Mouse (Mus musculus): ENCODE results near the gene Proser2. TPM values are rescaled to one million over a fixed set of nuclear protein-coding genes. Genes with fewer than 3 reads are reported as not detected.

The Proser2 gene
- polyA plus RNA-seq, 1 experiment from 2014 or later: 5.6 TPM

DNA sequence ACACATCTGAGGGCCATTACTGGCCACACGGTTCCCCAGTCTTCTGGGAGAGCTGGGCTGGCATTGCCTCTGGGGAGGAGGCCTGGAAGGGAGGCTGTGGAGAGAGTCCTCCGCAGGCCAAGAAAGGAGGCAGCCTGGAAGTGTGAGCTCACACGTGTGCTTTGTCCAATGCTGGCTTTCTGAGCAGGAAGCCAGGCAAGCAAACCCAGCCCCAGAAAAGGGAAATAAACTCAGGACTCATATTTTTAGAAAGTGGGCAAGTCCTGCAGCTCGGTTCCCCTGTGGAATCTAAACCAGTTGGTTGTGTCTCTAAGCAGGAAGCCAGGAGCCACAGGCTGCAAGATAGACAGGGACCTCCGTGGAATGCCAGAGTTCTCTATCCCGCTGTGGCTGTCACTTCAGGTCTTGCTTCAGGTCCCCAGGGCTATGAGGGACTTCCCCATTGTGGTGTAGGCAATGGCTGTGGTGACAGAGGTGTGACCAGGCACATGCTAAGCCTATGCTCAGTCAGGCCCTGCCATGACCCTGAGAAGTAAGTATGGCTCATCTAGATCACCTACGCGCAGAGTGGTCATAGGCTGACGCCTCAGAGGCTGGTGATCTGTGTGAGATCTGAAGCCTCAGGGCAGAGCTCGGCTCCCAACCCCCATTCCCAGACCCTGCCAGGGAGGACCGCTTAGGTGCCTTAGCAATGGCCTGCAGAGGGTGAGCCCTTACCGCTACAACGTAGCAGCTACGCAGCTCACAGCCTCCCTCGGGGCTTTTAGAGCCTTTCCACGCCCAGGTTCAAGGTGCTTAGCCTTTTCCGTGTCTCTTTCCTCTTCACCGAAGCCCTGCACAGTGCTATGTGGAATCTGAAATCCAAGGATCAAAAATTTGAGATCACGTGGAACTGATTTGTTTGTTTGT lies 44.1 kb downstream of the Proser2 start:
- Histone ChIP-seq H3K4me3 (no peak overlapping the region), H3K27me3 (no peaks in the 10 kb centered on the region), H3K27ac (replicated peaks) (no peak overlapping the region), H3K9ac (no peak overlapping the region), H3K36me3 (no peaks in the 10 kb centered on the region), H3K4me1 (replicated peaks) (no peaks in the 10 kb centered on the region), H3K9me3 (no peaks in the 10 kb centered on the region), H3K4me2 (no peak overlapping the region)
- WGBS: 83% methylated on average over 19 of the region's 19 CpGs
- ATAC-seq (ENCODE audit: low read depth): no peak

DNA sequence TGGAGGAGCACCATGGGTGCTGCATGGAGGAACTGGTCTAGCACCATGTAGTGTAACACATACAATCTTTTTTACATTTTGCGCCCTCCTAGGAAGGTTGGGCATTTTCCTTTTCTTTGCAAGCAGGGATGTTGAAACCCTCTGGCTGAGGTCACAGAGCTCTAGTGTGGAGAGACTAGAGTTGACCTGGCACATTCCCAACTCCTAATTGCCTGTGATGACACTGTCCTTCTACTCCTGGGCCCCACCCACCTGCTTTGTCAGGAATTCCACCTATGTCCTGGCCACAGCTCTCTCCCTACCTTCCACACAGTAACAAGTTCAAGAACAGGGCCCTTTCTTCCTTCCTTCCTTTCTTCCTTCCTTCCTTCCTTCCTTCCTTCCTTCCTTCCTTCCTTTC lies 46.3 kb downstream of the Proser2 start:
- Histone ChIP-seq H3K27me3 (no peaks in the 10 kb centered on the region), H3K36me3 (no peaks in the 10 kb centered on the region)
- WGBS: 95% methylated on average over 1 of the region's 1 CpGs

DNA sequence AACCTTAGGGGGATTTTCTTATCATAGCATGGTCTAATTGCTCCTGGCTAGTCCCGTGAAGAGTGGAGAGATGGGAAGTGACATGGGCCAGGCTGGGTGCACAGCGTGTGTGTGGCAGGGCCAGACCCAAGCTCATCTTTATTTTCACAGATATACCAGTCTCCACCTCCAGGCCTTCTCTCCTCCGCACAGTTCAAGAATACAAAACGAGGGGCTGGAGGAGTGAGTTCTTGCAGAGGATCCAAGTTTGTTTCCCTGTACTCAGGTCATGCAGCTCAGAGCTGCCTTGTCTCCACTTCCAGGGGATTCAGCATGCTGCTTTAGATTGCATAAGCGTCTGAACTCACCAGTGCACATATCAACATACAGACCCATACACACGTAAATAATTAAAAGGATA lies 47.4 kb downstream of the Proser2 start:
- H3K36me3 ChIP-seq: no peaks in the 10 kb centered on the region
- no peak overlapping the region for H3K9ac ChIP-seq
- ATAC-seq (ENCODE audit: low read depth): no peak
- H3K4me1 ChIP-seq (replicated peaks): no peaks in the 10 kb centered on the region
- H3K4me3 ChIP-seq: no peak overlapping the region
- H3K27ac ChIP-seq (replicated peaks): no peak overlapping the region
- 86% methylated on average over 6 of the region's 6 CpGs for WGBS
- no peak overlapping the region for H3K4me2 ChIP-seq
- no peaks in the 10 kb centered on the region for H3K27me3 ChIP-seq
- no peaks in the 10 kb centered on the region for H3K9me3 ChIP-seq

More for the DNA sequence above, 46.3 kb downstream of the Proser2 start:
- no peak overlapping the region for H3K27ac ChIP-seq (replicated peaks)
- H3K4me3 ChIP-seq: no peak overlapping the region
- H3K4me1 ChIP-seq (replicated peaks): no peaks in the 10 kb centered on the region
- H3K9me3 ChIP-seq: no peaks in the 10 kb centered on the region
- no peak for ATAC-seq (ENCODE audit: low read depth)
- H3K9ac ChIP-seq: no peak overlapping the region
- no peak overlapping the region for H3K4me2 ChIP-seq

DNA sequence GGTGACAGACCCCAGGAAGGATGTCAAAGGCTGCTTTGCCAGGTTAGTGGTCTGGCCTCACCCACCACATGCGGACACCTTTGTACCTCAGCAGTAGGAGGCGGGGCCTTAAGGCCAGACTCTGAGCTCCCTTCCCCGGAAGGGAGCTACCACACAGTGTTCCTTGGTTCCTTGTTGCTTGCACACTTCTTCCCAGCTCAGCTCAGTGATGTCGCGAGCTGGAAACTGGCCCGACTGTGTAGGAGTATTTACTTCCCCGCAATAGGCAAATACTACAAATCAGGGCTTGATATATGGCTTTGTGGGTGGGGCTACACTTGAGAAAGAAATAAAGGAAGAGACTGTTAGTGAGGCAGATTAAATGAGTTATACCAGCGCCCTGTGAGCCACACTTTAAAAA lies 48.9 kb downstream of the Proser2 start:
- Histone ChIP-seq H3K4me2 (no peak overlapping the region), H3K9me3 (no peaks in the 10 kb centered on the region), H3K36me3 (no peaks in the 10 kb centered on the region), H3K9ac (no peak overlapping the region), H3K4me1 (replicated peaks) (no peaks in the 10 kb centered on the region), H3K27me3 (no peaks in the 10 kb centered on the region), H3K27ac (replicated peaks) (no peak overlapping the region), H3K4me3 (no peak overlapping the region)
- WGBS: 58% methylated on average over 8 of the region's 8 CpGs
- ATAC-seq (ENCODE audit: low read depth): no peak

DNA sequence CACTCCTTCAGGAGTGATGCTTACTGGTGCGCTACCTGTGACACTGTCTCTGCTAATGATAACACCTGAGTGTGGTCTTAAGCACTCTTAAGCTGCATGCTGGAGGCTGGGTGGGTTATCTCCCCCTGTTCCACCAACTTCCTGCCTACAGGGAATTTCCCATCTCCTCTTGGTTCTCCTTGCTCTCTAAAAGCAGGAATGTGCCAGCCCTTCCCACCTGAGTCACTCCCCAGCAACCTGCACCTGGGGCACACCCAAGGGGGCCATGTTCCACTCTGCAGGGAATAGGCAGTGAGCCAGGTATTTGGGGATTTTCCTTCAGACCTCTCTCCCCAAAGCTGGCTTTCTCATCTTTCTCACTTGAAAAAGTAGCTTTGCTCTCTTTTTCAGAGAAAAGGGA lies 50.0 kb downstream of the Proser2 start:
- Histone ChIP-seq H3K9me3 (no peaks in the 10 kb centered on the region), H3K27ac (replicated peaks) (no peak overlapping the region), H3K27me3 (no peaks in the 10 kb centered on the region), H3K4me3 (no peak overlapping the region), H3K36me3 (no peaks in the 10 kb centered on the region), H3K9ac (no peak overlapping the region), H3K4me2 (no peak overlapping the region), H3K4me1 (replicated peaks) (peaks cover 5% of the 10 kb centered on the region)
- 85% methylated on average over 1 of the region's 1 CpGs for WGBS
- no peak for ATAC-seq (ENCODE audit: low read depth)

DNA sequence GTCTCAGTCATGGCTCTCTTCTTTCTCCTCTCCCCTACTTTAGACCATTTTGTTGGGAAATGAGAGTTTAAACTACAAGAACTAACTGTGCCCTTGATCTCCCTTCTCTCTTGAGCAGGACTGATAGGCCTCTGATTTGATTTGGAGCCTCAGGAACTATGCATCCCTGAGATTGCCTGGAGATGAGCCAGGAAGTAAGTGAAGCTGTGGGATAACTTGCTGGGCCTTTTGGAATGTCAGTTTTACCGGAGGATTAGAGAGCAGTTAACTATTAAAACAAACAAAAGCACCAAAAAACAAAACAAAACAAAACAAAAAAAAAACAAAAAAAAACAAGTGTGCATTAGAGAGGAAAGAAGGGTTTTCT lies 54.5 kb downstream of the Proser2 start:
- no peak overlapping the region for H3K9ac ChIP-seq
- H3K27me3 ChIP-seq: no peaks in the 10 kb centered on the region
- H3K36me3 ChIP-seq: no peaks in the 10 kb centered on the region
- ATAC-seq (ENCODE audit: low read depth): no peak
- 58% methylated on average over 1 of the region's 1 CpGs for WGBS
- H3K4me3 ChIP-seq: no peak overlapping the region
- H3K4me1 ChIP-seq (replicated peaks): peaks cover 9% of the 10 kb centered on the region
- H3K4me2 ChIP-seq: no peak overlapping the region
- H3K27ac ChIP-seq (replicated peaks): no peak overlapping the region
- H3K9me3 ChIP-seq: no peaks in the 10 kb centered on the region

DNA sequence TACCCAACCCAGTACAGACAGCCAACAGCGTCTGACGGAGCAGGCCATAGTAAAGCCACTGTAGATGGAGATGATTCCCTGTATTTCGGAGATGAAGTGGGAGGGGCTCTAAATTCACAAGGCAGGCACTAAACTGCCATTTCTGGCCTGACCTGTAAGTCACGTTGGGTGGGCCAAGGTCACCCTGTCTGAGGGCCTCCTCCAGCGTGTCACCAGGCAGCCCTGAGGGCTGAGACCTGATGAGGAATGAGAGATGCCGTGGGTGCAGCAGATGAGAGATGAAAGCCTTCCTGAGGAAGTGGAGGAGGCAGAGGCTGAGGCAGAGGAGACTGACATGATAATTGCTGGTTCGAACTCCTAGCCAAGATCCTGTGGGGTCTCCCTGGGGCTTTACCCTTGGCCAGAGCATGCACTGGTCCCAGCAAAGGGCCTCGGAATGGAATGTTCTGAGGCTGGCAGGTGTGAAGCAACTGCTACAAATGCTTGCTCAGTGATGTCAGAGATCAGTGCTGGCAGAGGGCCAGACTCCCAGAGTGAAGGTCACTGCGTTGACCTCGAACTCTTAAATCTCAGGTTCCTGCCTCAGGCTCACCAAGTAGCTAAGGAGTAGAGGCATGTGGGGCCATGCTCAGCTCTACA lies 55.0 kb downstream of the Proser2 start:
- 71% methylated on average over 10 of the region's 10 CpGs for WGBS
- H3K27me3 ChIP-seq: no peaks in the 10 kb centered on the region
- H3K4me2 ChIP-seq: no peak overlapping the region

DNA sequence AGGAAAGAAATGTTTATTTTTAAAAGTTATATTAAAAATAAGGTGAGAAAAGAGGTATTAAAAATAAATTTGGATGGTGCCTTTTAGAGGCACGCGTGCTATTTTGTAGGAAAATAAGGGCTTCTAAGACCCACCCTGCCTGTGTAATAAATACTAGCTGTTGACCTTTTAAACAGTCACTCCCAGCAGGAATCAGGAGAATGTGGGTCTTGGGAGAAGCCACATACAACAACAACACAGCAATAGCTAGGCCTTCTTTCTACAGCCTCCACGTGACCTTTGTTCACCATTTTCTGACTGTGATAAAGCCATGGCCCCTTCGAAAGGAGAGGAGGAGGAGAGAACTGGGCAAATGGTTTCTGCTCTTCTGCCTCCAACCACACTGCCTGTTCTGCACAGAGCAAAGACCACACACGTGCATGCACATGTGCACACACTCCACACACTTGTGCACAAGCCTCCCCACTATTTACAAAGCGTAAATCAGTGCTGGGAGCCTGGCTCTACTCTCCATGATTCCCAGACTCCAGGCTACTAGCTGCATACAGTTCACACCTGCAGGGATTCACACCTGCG lies 57.2 kb downstream of the Proser2 start:
- Histone ChIP-seq H3K9me3 (no peaks in the 10 kb centered on the region), H3K4me1 (replicated peaks) (peaks cover 9% of the 10 kb centered on the region), H3K27ac (replicated peaks) (no peak overlapping the region), H3K27me3 (no peaks in the 10 kb centered on the region), H3K4me3 (no peak overlapping the region), H3K36me3 (no peaks in the 10 kb centered on the region), H3K9ac (no peak overlapping the region), H3K4me2 (no peak overlapping the region)
- WGBS: 73% methylated on average over 7 of the region's 7 CpGs
- no peak for ATAC-seq (ENCODE audit: low read depth)

More for the DNA sequence above, 55.0 kb downstream of the Proser2 start:
- no peaks in the 10 kb centered on the region for H3K9me3 ChIP-seq
- H3K4me3 ChIP-seq: no peak overlapping the region
- no peaks in the 10 kb centered on the region for H3K36me3 ChIP-seq
- no peak overlapping the region for H3K27ac ChIP-seq (replicated peaks)
- H3K4me1 ChIP-seq (replicated peaks): peaks cover 9% of the 10 kb centered on the region
- no peak overlapping the region for H3K9ac ChIP-seq
- no peak for ATAC-seq (ENCODE audit: low read depth)

DNA sequence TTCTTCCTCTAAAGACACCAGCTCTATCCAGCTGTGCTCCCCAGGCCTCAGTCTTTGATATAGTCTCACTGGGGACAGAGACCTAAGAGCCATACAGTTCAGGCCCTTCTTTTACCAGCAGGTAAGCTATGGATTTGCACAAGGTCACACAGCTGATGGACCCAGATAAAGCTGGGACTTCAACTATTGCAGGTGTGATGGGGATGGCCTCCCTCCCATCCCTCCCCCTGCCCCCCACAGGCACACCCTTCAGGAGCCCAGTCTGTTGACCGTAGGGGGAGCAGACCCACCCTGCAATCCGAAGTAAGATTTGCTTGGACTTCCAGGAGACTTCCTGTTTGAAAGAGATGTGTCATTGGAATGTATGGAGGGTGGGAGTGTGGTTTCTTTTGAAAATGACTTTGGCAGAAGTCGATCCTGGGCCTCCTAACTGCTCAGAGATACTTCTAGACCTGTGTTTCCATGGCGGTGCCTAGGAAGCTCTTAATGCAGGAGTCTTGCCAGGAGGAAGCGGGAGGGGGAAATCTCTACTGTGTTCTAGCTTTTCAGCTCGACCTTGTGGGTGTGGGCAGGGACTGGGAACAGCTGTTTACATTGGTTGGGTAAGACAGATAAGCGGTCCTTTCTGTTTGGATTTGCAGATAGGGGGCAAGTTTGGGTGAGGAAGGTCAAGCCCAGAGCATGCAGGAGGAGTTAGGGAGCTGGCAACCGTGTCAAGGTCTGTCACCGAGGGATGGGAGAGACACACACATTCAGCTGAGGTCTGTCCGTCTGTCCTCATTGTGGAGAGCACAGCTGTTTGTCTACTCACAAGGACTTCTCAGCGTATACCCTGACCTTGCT lies 58.2 kb downstream of the Proser2 start:
- 65% methylated on average over 11 of the region's 11 CpGs for WGBS
- ATAC-seq (ENCODE audit: low read depth): no peak
- no peak overlapping the region for H3K4me2 ChIP-seq

DNA sequence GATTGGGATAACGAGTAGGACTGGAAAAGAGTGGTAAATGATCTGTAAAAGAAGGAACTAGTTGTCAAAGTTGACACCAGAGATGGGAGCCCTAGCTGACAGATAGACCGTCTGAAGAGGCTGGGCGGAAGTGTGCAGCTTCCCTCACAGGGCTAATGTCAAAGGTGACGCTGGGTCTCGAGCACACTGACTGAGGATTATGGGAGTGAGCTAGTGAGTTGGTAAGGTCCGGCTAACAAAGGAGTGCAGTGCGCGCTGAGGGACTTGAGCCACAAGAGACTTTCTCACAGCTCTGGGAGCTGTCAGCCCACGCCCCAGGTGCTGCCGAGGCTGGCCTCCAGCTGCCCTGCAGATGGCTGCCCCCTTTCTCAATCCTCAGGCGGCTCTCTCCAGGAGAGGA lies 59.1 kb downstream of the Proser2 start:
- Histone ChIP-seq H3K4me2 (no peak overlapping the region), H3K36me3 (no peaks in the 10 kb centered on the region), H3K27ac (replicated peaks) (no peak overlapping the region), H3K9ac (no peak overlapping the region), H3K27me3 (no peaks in the 10 kb centered on the region), H3K4me3 (no peak overlapping the region), H3K9me3 (no peaks in the 10 kb centered on the region), H3K4me1 (replicated peaks) (peaks cover 9% of the 10 kb centered on the region)
- ATAC-seq (ENCODE audit: low read depth): no peak
- WGBS: 62% methylated on average over 11 of the region's 11 CpGs

More for the DNA sequence above, 58.2 kb downstream of the Proser2 start:
- Histone ChIP-seq H3K27me3 (no peaks in the 10 kb centered on the region), H3K9ac (no peak overlapping the region), H3K9me3 (no peaks in the 10 kb centered on the region), H3K27ac (replicated peaks) (no peak overlapping the region), H3K4me3 (no peak overlapping the region), H3K36me3 (no peaks in the 10 kb centered on the region), H3K4me1 (replicated peaks) (peaks cover 9% of the 10 kb centered on the region)

DNA sequence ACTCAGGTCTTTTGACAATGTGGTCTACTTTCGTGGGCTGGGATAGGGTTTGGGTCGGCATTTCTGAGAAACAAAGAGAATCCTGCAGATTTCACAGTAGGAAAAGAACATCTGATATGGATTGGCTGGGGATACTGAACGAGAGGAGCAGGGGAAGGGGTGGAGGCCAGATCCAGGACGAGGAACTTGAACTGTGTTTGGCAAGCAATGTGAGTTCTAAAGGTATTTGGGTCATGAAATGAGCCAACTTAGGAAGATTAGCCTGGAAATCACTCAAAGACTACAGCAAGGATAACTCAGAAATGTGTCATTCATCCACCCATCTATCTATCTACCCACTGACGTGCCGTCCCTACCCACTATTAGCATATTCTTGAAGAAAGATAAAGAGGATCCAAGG lies 62.7 kb downstream of the Proser2 start:
- ATAC-seq (ENCODE audit: low read depth): no peak
- Histone ChIP-seq H3K36me3 (no peaks in the 10 kb centered on the region), H3K9ac (no peak overlapping the region), H3K9me3 (no peaks in the 10 kb centered on the region), H3K4me1 (replicated peaks) (no peaks in the 10 kb centered on the region), H3K4me3 (no peak overlapping the region), H3K27me3 (no peaks in the 10 kb centered on the region), H3K27ac (replicated peaks) (no peak overlapping the region), H3K4me2 (no peak overlapping the region)
- 93% methylated on average over 6 of the region's 6 CpGs for WGBS
